Mouse (Mus musculus) midbrain, postnatal 0 days (tissue): ENCODE measurements at regions not wholly inside any gene's neighbourhood (a gene's known extent, or its start where the extent isn't known, plus 50 kb on each side); places are given as distances from the start of the nearest gene placed in this dataset.

Source experiments
- ATAC-seq: fragments of 200-750 bp; cut with Nextera tagmentation; 2 replicates; pipeline ENCODE4 v1.8.0; 2017; ENCODE audit warnings: moderate number of reproducible peaks, mild to moderate bottlenecking, moderate TSS enrichment, moderate library complexity; ENCODE audit not compliant: low FRiP score
- DNase-seq: peaks from one replicate; pipeline ENCODE4 v3.0.0-alpha.2; 2015; ENCODE audit warnings: low spot score
- H3K27ac ChIP-seq: fragments of 300-500 bp; sonication (generic); 2 replicates; pipeline ENCODE4 v1.5.1; 2014; ENCODE audit warnings: low read depth, mild to moderate bottlenecking, low read length, mixed read lengths
- H3K27me3 ChIP-seq: fragments of 300-500 bp; sonication (generic); 2 replicates; pipeline ENCODE4 v1.6.1; 2014; ENCODE audit warnings: low read length, control low read depth, mixed read lengths; ENCODE audit not compliant: insufficient read depth
- H3K36me3 ChIP-seq: fragments of 300-500 bp; sonication (generic); 2 replicates; pipeline ENCODE4 v1.6.1; 2014; ENCODE audit warnings: low read length, control low read depth, mixed read lengths; ENCODE audit not compliant: insufficient read depth
- H3K4me1 ChIP-seq: fragments of 300-500 bp; sonication (generic); 2 replicates; pipeline ENCODE4 v1.6.1; 2014; ENCODE audit warnings: mild to moderate bottlenecking, control low read depth, antibody characterized with exemption, low read length, mixed read lengths; ENCODE audit not compliant: insufficient read depth
- H3K4me2 ChIP-seq: fragments of 300-500 bp; sonication (generic); 2 replicates; pipeline ENCODE4 v1.6.1; 2014; ENCODE audit warnings: low read depth, mild to moderate bottlenecking, low read length, mixed read lengths; ENCODE audit not compliant: poor library complexity, severe bottlenecking
- H3K4me3 ChIP-seq: fragments of 300-500 bp; sonication (generic); 2 replicates; pipeline ENCODE4 v1.5.1; 2014; ENCODE audit warnings: low read depth, mild to moderate bottlenecking, low read length, moderate library complexity
- H3K9ac ChIP-seq: fragments of 300-500 bp; sonication (generic); replicated peaks from 2 replicates; pipeline ENCODE4 v1.6.1; 2014; ENCODE audit warnings: mild to moderate bottlenecking, low read length, moderate library complexity, mixed read lengths; ENCODE audit not compliant: poor library complexity, severe bottlenecking
- H3K9me3 ChIP-seq: fragments of 300-500 bp; sonication (generic); 2 replicates; pipeline ENCODE4 v1.6.1; 2016; ENCODE audit warnings: low read length, control low read depth
- CTCF ChIP-seq: IDR thresholded peaks from 2 replicates; pipeline ENCODE4 v1.5.1; 2016; ENCODE audit warnings: antibody characterized with exemption, mild to moderate bottlenecking
- WGBS: fragments of 180-500 bp; shearing (Covaris S2); extraction: QIAGEN DNeasy Blood & Tissue Kit; methylation state at CpG from one replicate; pipeline ENCODE4 v1.1.7; 2014; 5-methylcytosine and 5-hydroxymethylcytosine counted together

DNA sequence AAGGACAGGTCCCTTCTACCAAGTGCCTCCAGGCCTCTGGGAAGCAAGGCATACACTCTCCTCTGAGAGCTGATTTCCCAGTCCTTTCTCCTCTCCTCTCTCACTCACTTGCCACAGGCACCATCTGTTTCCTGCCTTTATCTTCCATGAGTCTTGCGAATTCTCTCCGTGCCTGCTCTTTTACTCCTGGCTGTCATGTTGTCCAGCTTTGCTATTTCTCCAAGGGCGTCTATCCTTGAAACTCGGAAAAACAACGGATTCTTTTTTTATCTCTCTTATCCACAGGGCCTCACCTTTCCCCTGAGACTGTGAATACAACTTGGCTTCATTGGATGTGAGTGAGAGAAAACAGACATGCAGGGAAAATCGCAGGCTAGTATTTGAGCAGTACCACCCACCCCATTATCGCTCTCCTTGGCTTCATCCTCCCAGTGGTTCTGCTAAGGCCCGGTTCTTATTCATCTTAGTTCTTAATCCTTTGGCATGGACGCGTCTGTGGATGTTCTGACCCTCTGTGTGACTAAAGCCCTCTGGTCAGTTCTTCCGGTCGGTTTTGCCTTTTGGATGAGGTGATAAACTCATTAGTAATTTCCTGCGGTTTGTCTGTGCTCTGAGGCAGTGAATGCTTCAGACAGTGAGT lies 159.4 kb downstream of the Rap2a start:
- ATAC-seq (no peak), DNase-seq (no peak)
- Histone ChIP-seq H3K4me1 (no peaks in the 10 kb centered on the region), H3K27me3 (no peaks in the 10 kb centered on the region), H3K9me3 (no peaks in the 10 kb centered on the region), H3K9ac (no peak overlapping the region), H3K4me3 (no peak overlapping the region), H3K36me3 (no peaks in the 10 kb centered on the region), H3K4me2 (no peak overlapping the region), H3K27ac (no peak overlapping the region)
- TF ChIP-seq CTCF = no peak
- WGBS = 67% methylated on average over 13 of the region's 13 CpGs

GRCm38 (mm10) chr14:120642591-120642990 lies 164.3 kb downstream of the Rap2a start:
- no peak for TF ChIP-seq CTCF
- Histone ChIP-seq H3K9me3 (no peaks in the 10 kb centered on the region), H3K27me3 (no peaks in the 10 kb centered on the region), H3K9ac (no peak overlapping the region), H3K4me1 (no peaks in the 10 kb centered on the region), H3K4me2 (no peak overlapping the region), H3K36me3 (no peaks in the 10 kb centered on the region), H3K4me3 (no peak overlapping the region), H3K27ac (no peak overlapping the region)
- no peak for DNase-seq
- 85% methylated on average over 5 of the region's 5 CpGs for WGBS
- no peak for ATAC-seq

GRCm38 (mm10) chr14:120652034-120652433 lies 173.8 kb downstream of the Rap2a start:
- H3K36me3 ChIP-seq = no peaks in the 10 kb centered on the region
- no peak for ATAC-seq
- H3K9ac ChIP-seq = no peak overlapping the region
- no peak overlapping the region for H3K4me2 ChIP-seq
- no peak for TF ChIP-seq CTCF
- no peak overlapping the region for H3K27ac ChIP-seq
- H3K4me3 ChIP-seq = no peak overlapping the region
- H3K27me3 ChIP-seq = no peaks in the 10 kb centered on the region
- no peak for DNase-seq
- WGBS = 92% methylated on average over 7 of the region's 7 CpGs
- no peaks in the 10 kb centered on the region for H3K4me1 ChIP-seq
- no peaks in the 10 kb centered on the region for H3K9me3 ChIP-seq

DNA sequence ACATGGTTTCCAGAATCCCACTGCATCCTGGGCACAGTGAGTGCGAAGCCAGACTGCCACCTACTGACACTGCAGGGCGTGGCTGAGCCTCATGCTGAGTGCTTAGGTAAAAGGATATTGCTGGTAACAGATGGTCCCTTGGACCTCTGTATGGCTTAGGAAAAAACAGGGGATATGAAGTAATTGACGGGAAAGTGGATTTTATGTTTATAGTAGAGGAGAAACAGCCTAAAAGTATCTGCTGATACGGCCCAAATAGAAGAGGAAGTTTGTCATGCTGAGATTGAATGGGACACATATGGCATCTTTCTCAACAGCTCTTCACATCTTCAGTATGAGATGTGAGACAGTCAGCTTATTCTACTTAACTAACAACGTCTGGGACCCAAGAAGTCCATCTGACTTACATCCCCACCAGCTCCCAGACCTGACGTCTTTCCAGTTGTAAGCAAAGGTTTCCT lies 182.1 kb downstream of the Rap2a start:
- H3K27me3 ChIP-seq = no peaks in the 10 kb centered on the region
- H3K27ac ChIP-seq = no peak overlapping the region
- H3K36me3 ChIP-seq = no peaks in the 10 kb centered on the region
- no peak for ATAC-seq
- no peaks in the 10 kb centered on the region for H3K4me1 ChIP-seq
- DNase-seq = no peak
- H3K9me3 ChIP-seq = no peaks in the 10 kb centered on the region
- no peak overlapping the region for H3K4me2 ChIP-seq
- no peak overlapping the region for H3K9ac ChIP-seq
- no peak overlapping the region for H3K4me3 ChIP-seq
- TF ChIP-seq CTCF = peak; percentile 47
- WGBS = 81% methylated on average over 6 of the region's 6 CpGs

GRCm38 (mm10) chr14:120661111-120661510 lies 182.9 kb downstream of the Rap2a start:
- no peaks in the 10 kb centered on the region for H3K27me3 ChIP-seq
- 85% methylated on average over 5 of the region's 5 CpGs for WGBS
- ATAC-seq = no peak
- H3K9me3 ChIP-seq = no peaks in the 10 kb centered on the region
- H3K4me3 ChIP-seq = no peak overlapping the region
- no peaks in the 10 kb centered on the region for H3K36me3 ChIP-seq
- no peak for TF ChIP-seq CTCF
- DNase-seq = no peak
- H3K4me2 ChIP-seq = no peak overlapping the region
- no peaks in the 10 kb centered on the region for H3K4me1 ChIP-seq
- no peak overlapping the region for H3K27ac ChIP-seq
- H3K9ac ChIP-seq = no peak overlapping the region

DNA sequence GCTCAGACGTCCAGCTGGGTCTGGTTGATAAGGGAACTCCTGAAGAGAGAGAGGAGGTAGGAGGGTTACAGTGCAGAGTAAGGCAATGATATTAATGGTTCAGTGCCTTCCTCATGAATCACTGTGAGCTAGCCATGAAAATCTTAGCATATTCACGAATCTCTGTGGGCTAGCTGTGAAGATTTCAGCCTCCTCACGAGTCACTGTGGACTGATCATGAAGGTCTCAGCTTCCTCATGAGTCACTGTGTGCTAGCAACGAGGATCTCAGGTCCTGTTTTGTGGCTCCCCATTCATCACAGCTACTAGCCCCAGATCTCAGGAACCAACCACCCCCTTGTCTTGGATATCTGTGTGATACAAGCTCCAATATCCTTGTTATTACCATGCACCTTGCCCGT lies 191.4 kb downstream of the Rap2a start:
- no peaks in the 10 kb centered on the region for H3K36me3 ChIP-seq
- TF ChIP-seq CTCF = no peak
- WGBS = 79% methylated on average over 5 of the region's 5 CpGs
- H3K4me1 ChIP-seq = no peaks in the 10 kb centered on the region
- H3K9me3 ChIP-seq = no peaks in the 10 kb centered on the region
- no peaks in the 10 kb centered on the region for H3K27me3 ChIP-seq
- no peak for ATAC-seq
- H3K4me3 ChIP-seq = no peak overlapping the region
- H3K27ac ChIP-seq = no peak overlapping the region
- no peak for DNase-seq
- H3K4me2 ChIP-seq = no peak overlapping the region
- H3K9ac ChIP-seq = no peak overlapping the region
